ENCODE assay signal across 8 mouse cellular contexts in genomic region chr7:79147931-79148653, GRCm38 (mm10). TPM values are rescaled to one million over a fixed set of nuclear protein-coding genes. Genes with fewer than 3 reads are reported as not detected.
DNase-seq lines count a peak whose midpoint lies in the region; ATAC-seq and TF ChIP-seq lines count a peak whose summit lies in the region.

No protein-coding gene starts in this region.

- peak overlapping the region; percentile 91 for H3K4me3 ChIP-seq in heart, embryonic 16.5 days (ENCODE audit: low read length)
- peak overlapping the region; percentile 61 for H3K4me3 ChIP-seq in liver, embryonic 15.5 days (replicated peaks)
- H3K4me3 ChIP-seq in neural tube, embryonic 15.5 days (replicated peaks): peak overlapping the region; percentile 57

- H3K9ac ChIP-seq in heart, embryonic 16.5 days (ENCODE audit: low read length): peak overlapping the region; percentile 89
- peak overlapping the region; percentile 42; the same call in 1 of the 2 replicates for H3K9ac ChIP-seq in liver, embryonic 15.5 days
- peak overlapping the region; percentile 47; the same call in 1 of the 2 replicates for H3K9ac ChIP-seq in neural tube, embryonic 15.5 days (replicated peaks)

- peak overlapping the region; percentile 89 for H3K4me2 ChIP-seq in heart, embryonic 16.5 days (ENCODE audit: low read depth, low read length)
- H3K4me2 ChIP-seq in liver, embryonic 15.5 days: peak overlapping the region; percentile 78
- peak overlapping the region; percentile 93 for H3K4me2 ChIP-seq in neural tube, embryonic 15.5 days

- peak; percentile 18 for ATAC-seq in Patski
- no peak; the same call in 1 of the 2 replicates for ATAC-seq in heart, embryonic 16.5 days (replicated peaks; ENCODE audit: extremely low read depth, insufficient read depth, low FRiP score)
- ATAC-seq in liver, embryonic 15.5 days (ENCODE audit: insufficient read depth): no peak
- ATAC-seq in neural tube, embryonic 15.5 days (ENCODE audit: low FRiP score): peak; percentile 13
- ATAC-seq in granulocyte monocyte progenitor cell, adult 5-6 weeks (replicated peaks; ENCODE audit: poor library complexity, severe bottlenecking): no peak

- peak overlapping the region; percentile 93 for H3K27ac ChIP-seq in heart, embryonic 16.5 days (ENCODE audit: low read length)
- 0 out of 2 replicates have a peak overlapping the region, but pooled peaks have one; percentile 19 for H3K27ac ChIP-seq in liver, embryonic 15.5 days (replicated peaks)
- no peak overlapping the region for H3K27ac ChIP-seq in neural tube, embryonic 15.5 days (replicated peaks)

- CTCF ChIA-PET in Patski (lab: Charles Lee): interaction anchor here (0.6 kb wide), 1 partner anchor 81 kb away, joined by 3 read pairs; no protein-coding TSS in a partner anchor

- TF ChIP-seq CTCF in Patski (IDR thresholded peaks at IDR 0.05): no peak

- peaks cover 11% of the 10 kb centered on the region; the same call in 1 of the 2 replicates for H3K36me3 ChIP-seq in heart, embryonic 16.5 days (ENCODE audit: control insufficient read depth, insufficient read depth)
- no peaks in the 10 kb centered on the region for H3K36me3 ChIP-seq in liver, embryonic 15.5 days (replicated peaks)
- H3K36me3 ChIP-seq in neural tube, embryonic 15.5 days: no peaks in the 10 kb centered on the region

- peak; percentile 23 to 64 for DNase-seq in adrenal gland, adult (ENCODE audit: inconsistent age in 2 of 2, low spot score in 1 of 2)
- DNase-seq in adrenal gland, adult 2 months: no peak
- no peak for DNase-seq in Patski (ENCODE audit: low read depth, low spot score)
- DNase-seq in gastrocnemius, postnatal 10 days: no peak

- POLR2A ChIA-PET in Patski (lab: Charles Lee): interaction anchor here (0.6 to 0.9 kb wide), 4 partner anchors 13 to 226 kb away, joined by 3 to 5 read pairs (median 4); no protein-coding TSS in a partner anchor

- H3K4me1 ChIP-seq in heart, embryonic 16.5 days (ENCODE audit: control insufficient read depth, insufficient read depth, low read length): peaks cover 20% of the 10 kb centered on the region
- peaks cover 25% of the 10 kb centered on the region for H3K4me1 ChIP-seq in liver, embryonic 15.5 days (replicated peaks)
- H3K4me1 ChIP-seq in neural tube, embryonic 15.5 days: peaks cover 20% of the 10 kb centered on the region

- WGBS in heart, embryonic 16.5 days: 2% methylated on average over 20 of the region's 20 CpGs
- WGBS in liver, embryonic 15.5 days (ENCODE audit: insufficient replicate concordance): 3% methylated on average over 20 of the region's 20 CpGs
- WGBS in neural tube, embryonic 15.5 days: 1% methylated on average over 20 of the region's 20 CpGs

- in situ Hi-C loops in Patski (cut with MboI; ENCODE audit: low pct_unique_long_range_greater_than_20kb): no loop called here

- H3K27me3 ChIP-seq in Patski: no peaks in the 10 kb centered on the region
- H3K27me3 ChIP-seq in heart, embryonic 16.5 days (ENCODE audit: control insufficient read depth, insufficient read depth, low read length): no peaks in the 10 kb centered on the region
- no peaks in the 10 kb centered on the region for H3K27me3 ChIP-seq in liver, embryonic 15.5 days
- H3K27me3 ChIP-seq in neural tube, embryonic 15.5 days (replicated peaks): 0 out of 2 replicates have a peak, but pooled peaks cover 7% of the 10 kb centered on the region

- no peaks in the 10 kb centered on the region for H3K9me3 ChIP-seq in heart, embryonic 16.5 days (replicated peaks; ENCODE audit: control insufficient read depth, low read length)
- H3K9me3 ChIP-seq in liver, embryonic 15.5 days (replicated peaks): no peaks in the 10 kb centered on the region
- H3K9me3 ChIP-seq in neural tube, embryonic 15.5 days (replicated peaks): no peaks in the 10 kb centered on the region

RNA-seq across cellular contexts. Expression of gene Mfge8, which starts 0.8 kb away (rescaled TPM):
- total RNA-seq in adrenal gland, adult 2 months (2021): 100 to 1,000 TPM; 214 to 349 TPM
- polyA plus RNA-seq in adrenal gland, adult 2 months (2012; rRNA removed): 526 and 669 TPM in 2 replicates
- polyA plus RNA-seq in Patski (2021): 784 TPM
- polyA plus RNA-seq in heart, embryonic 16.5 days (2015; fragmentation: Nextera tagmentation; extraction: Ambion mirVana): 239 and 283 TPM in 2 replicates
- polyA plus RNA-seq in liver, embryonic 15.5 days (2015; fragmentation: Nextera tagmentation; extraction: Ambion mirVana): 82.5 and 90.8 TPM in 2 replicates
- 132 and 151 TPM in 2 replicates for polyA plus RNA-seq in neural tube, embryonic 15.5 days (2015; fragmentation: Nextera tagmentation; extraction: Ambion mirVana)
- total RNA-seq in granulocyte monocyte progenitor cell, adult 5-6 weeks (2014; fragmentation: Nextera tagmentation): 10.8 and 19.2 TPM in 2 replicates
- 10.5 and 12.3 TPM in 2 replicates for total RNA-seq in granulocyte monocyte progenitor cell, adult 5-6 weeks (2017)
- 10 to 100 TPM; 75.9 to 82.3 TPM for total RNA-seq in gastrocnemius, postnatal 10 days (2021)

RNA-seq across cellular contexts. Expression of gene Hapln3, which starts 17.3 kb away (rescaled TPM):
- total RNA-seq in adrenal gland, adult 2 months (2021): 1 to 10 TPM in 1 of 2 experiments, under 1 TPM in 1; 0.63 to 1.0 TPM
- polyA plus RNA-seq in adrenal gland, adult 2 months (2012; rRNA removed): 1.5 and 2.2 TPM in 2 replicates
- polyA plus RNA-seq in Patski (2021): 0.54 TPM
- polyA plus RNA-seq in heart, embryonic 16.5 days (2015; fragmentation: Nextera tagmentation; extraction: Ambion mirVana): 0.45 and 0.64 TPM in 2 replicates
- 0.16 and 0.40 TPM in 2 replicates for polyA plus RNA-seq in liver, embryonic 15.5 days (2015; fragmentation: Nextera tagmentation; extraction: Ambion mirVana)
- polyA plus RNA-seq in neural tube, embryonic 15.5 days (2015; fragmentation: Nextera tagmentation; extraction: Ambion mirVana): 2.5 and 2.8 TPM in 2 replicates
- not detected in 2 replicates for total RNA-seq in granulocyte monocyte progenitor cell, adult 5-6 weeks (2014; fragmentation: Nextera tagmentation)
- total RNA-seq in granulocyte monocyte progenitor cell, adult 5-6 weeks (2017): not detected in 2 replicates
- total RNA-seq in gastrocnemius, postnatal 10 days (2021): under 1 TPM; 0.79 to 0.82 TPM

Comparison
In these comparisons a context has a peak if more than half of its experiments do, and no peak if none do; other contexts are left out.
1. DNase-seq: peak in adrenal gland, adult (2 of 2); none in adrenal gland, adult 2 months (single experiment), Patski (single experiment) and gastrocnemius, postnatal 10 days (single experiment).
2. ATAC-seq: peak in Patski (single experiment) and neural tube, embryonic 15.5 days (single experiment); none in heart, embryonic 16.5 days (single experiment), liver, embryonic 15.5 days (single experiment) and granulocyte monocyte progenitor cell, adult 5-6 weeks (single experiment).
3. Peak in every context shown above with its lines, with median percentiles within 50 percentile points of each other: H3K4me2 ChIP-seq, H3K4me3 ChIP-seq and H3K9ac ChIP-seq.